Mouse (Mus musculus) small intestine, adult 2 months (tissue): ENCODE results near the gene Ppm1b. TPM values are rescaled to one million over a fixed set of nuclear protein-coding genes. Genes with fewer than 3 reads are reported as not detected.

Source experiments
- H3K27ac ChIP-seq: fragments of 200-500 bp; 2 replicates; pipeline ENCODE4 v1.5.1; 2012; ENCODE audit warnings: low read depth, low read length, control low read depth, inconsistent platforms; ENCODE audit not compliant: insufficient read depth
- H3K27me3 ChIP-seq: fragments of 200-500 bp; 2 replicates; pipeline ENCODE4 v1.6.1; 2012; ENCODE audit warnings: mild to moderate bottlenecking, moderate library complexity, low read length, inconsistent platforms; ENCODE audit not compliant: control insufficient read depth, insufficient read depth
- H3K36me3 ChIP-seq: fragments of 200-500 bp; 2 replicates; pipeline ENCODE4 v1.6.1; 2012; ENCODE audit warnings: mild to moderate bottlenecking, low read length, control low read depth, inconsistent platforms; ENCODE audit not compliant: control insufficient read depth, insufficient read depth
- H3K4me1 ChIP-seq: fragments of 200-500 bp; 2 replicates; pipeline ENCODE4 v1.6.1; 2012; ENCODE audit warnings: low read length, inconsistent platforms, mixed read lengths; ENCODE audit not compliant: control insufficient read depth, insufficient read depth, insufficient read length
- H3K4me3 ChIP-seq: fragments of 200-500 bp; 2 replicates; pipeline ENCODE4 v1.5.1; 2012; ENCODE audit warnings: low read depth, mild to moderate bottlenecking, control low read depth, inconsistent platforms, low read length, moderate library complexity
- CTCF ChIP-seq: fragments of 200-500 bp; IDR thresholded peaks from 2 replicates; pipeline ENCODE4 v1.5.1; 2012; ENCODE audit warnings: low read depth, mild to moderate bottlenecking, control low read depth, inconsistent platforms, low read length, moderate library complexity, mixed read lengths; ENCODE audit not compliant: insufficient replicate concordance, insufficient read length; ENCODE audit errors: extremely low read depth
- POLR2A ChIP-seq: fragments of 200-500 bp; IDR thresholded peaks from 2 replicates; pipeline ENCODE4 v1.6.1; 2012; ENCODE audit warnings: low read depth, mild to moderate bottlenecking, control low read depth, inconsistent platforms, low read length, moderate library complexity
- WGBS: fragments of 180-500 bp; shearing (Covaris S2); methylation state at CpG from one replicate; pipeline ENCODE4 v1.1.7; 2018; 5-methylcytosine and 5-hydroxymethylcytosine counted together
- polyA plus RNA-seq: library from polyadenylated mRNA; depleted of rRNA; stranded (reverse); fragments of >200 nt; gene quantifications from 2 replicates; pipeline ENCODE4 v1.2.3, GENCODE M21; 2012

Ppm1b gene
- polyA plus RNA-seq, 1 experiment, result 17.6 TPM

DNA sequence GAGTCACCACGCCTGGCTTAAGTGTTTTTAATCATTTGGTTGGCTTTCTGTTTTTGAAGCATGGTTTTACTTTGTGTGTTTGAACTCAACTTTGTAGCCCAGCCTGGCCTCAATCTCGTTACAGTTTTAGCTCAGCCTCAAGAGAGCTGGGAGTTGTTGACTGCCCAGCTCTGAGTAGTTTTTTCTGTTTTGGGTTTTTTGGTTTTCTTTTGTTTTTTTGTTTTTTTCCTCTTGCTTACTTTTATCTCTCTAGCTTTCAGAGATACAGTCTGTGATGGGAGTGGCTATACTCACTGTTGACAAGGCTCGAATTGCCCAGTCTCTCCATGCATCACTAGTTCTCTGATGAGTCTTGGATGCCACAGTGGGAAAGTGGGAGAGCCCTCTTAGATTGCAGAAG lies 63.8 kb downstream of the Ppm1b start:
- WGBS, result 82% methylated on average over 3 of the region's 3 CpGs
- Histone ChIP-seq H3K36me3 (0 out of 2 replicates have a peak, but pooled peaks cover 1% of the 10 kb centered on the region), H3K27me3 (no peaks in the 10 kb centered on the region)

DNA sequence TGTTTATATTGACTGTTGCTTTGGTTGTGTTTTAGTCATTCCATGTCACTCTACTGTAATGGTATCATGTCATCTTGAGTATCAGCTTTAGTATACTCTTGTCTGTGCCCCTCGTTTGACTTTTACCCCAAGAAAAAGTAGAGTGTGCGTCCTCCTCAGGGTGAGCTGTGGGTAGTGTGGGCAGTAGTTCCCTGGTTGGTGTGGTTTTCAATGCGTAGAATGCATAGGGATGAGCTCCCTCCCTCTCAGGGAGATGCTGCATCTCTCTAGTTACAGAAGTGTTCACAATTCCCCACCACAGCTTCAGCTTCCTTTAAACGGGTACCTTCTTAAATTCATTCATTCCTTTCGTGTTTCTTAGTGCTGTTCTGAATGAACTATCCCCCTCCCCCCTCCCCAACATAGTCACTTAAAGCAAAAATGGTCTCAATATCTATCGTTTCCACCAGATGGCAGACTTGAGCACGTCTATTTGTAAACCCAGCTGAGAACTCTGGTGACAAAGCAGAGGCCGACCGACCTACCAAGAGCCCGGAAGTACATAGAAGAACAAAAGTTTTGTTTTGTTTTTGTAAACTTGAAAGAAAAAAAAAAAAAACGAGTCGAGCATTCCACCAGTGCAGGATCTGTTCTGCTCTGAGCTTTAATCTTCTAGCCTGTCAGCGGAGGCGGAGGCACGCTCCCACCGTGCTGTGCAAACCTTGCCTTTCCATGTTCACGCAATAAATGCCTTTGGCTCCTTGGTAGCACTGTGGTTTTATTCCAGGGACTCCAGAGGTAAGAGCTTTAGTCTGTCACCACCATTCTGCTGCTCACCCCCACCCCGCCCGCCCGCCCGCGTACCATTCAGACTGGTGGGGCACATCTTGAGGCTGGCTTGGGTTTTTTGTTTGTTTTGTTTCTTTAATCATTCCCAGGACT lies 67.0 kb downstream of the Ppm1b start:
- H3K27ac ChIP-seq, result peak overlapping the region; percentile 48; the same call in 1 of the 2 replicates
- 26% methylated on average over 22 of the region's 22 CpGs for WGBS
- TF ChIP-seq CTCF (peak; percentile 53; the same call in 1 of the 2 replicates), POLR2A (no peak; the same call in 1 of the 2 replicates)

More for the DNA sequence above, 63.8 kb downstream of the Ppm1b start:
- Histone ChIP-seq H3K27ac (no peak overlapping the region), H3K4me1 (peaks cover 9% of the 10 kb centered on the region), H3K4me3 (no peak overlapping the region)
- no peak for TF ChIP-seq CTCF
- TF ChIP-seq POLR2A, result no peak

DNA sequence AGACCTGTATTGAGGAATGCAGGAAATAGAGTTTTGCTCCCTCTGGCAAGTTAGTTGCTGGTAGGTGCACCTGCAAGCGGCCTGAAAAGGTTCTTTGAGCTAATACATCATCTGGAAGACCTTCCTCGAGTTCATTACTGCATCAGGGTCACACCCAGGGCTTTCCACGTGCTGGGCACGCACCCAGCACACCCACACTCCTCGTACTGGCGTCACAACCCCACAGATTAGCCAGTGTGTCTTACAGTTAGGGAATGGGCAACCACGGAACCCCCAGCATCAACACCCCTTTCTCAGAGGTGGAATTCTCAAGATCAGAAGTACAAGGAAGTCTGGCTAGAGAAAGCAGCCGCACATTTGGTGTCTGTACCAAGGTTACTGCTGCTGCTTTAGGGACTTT lies 67.7 kb downstream of the Ppm1b start:
- H3K36me3 ChIP-seq, result no peaks in the 10 kb centered on the region
- 42% methylated on average over 8 of the region's 8 CpGs for WGBS
- TF ChIP-seq POLR2A (no peak), CTCF (no peak)

More for the DNA sequence above, 67.0 kb downstream of the Ppm1b start:
- peaks cover 15% of the 10 kb centered on the region for H3K4me1 ChIP-seq
- no peaks in the 10 kb centered on the region for H3K36me3 ChIP-seq
- H3K4me3 ChIP-seq, result peak overlapping the region; percentile 46
- no peaks in the 10 kb centered on the region for H3K27me3 ChIP-seq

DNA sequence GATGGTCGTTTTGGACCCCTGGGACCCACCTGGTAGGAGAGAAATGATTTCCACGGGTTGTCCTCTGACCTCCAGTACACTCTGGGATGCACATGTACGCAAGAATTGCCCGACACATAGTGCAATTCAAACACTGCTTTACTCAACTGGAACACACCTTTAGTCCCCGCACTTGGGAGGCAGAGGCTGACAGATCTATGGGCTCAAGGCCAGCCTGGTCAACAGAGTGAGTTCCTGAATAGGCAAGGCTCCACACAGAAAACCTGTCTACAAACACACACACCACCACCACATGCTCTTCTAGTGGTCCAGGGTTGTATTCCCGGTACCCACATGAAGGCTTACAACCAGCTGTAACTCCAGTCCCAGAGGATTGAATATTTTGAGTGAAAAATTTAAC lies 68.6 kb downstream of the Ppm1b start:
- H3K4me3 ChIP-seq, result no peak overlapping the region
- no peak for TF ChIP-seq CTCF
- no peaks in the 10 kb centered on the region for H3K36me3 ChIP-seq
- no peaks in the 10 kb centered on the region for H3K27me3 ChIP-seq
- 72% methylated on average over 6 of the region's 6 CpGs for WGBS
- H3K27ac ChIP-seq, result no peak overlapping the region
- H3K4me1 ChIP-seq, result peaks cover 15% of the 10 kb centered on the region

More for the DNA sequence above, 67.7 kb downstream of the Ppm1b start:
- Histone ChIP-seq H3K4me3 (no peak overlapping the region), H3K27me3 (no peaks in the 10 kb centered on the region), H3K27ac (no peak overlapping the region), H3K4me1 (peaks cover 15% of the 10 kb centered on the region)

DNA sequence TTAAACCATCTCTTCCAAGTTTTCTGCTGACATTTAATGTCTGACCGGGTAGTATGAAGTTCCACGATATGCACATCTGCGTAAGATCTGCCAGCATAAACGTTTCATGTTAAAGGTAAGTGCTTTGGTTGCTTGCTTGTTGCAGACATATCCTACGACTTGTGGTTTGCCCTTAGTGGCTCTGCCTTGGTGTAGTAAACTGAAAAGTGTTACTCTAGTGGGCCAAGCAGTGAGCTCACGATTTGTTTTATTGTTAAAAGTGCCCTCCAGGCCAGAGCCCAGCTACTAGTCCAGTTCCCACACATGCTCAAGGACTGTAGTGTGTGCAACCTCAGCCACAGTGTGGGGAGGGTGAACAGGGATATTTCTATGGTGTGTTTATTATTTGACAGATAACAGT lies 69.9 kb downstream of the Ppm1b start:
- TF ChIP-seq POLR2A (no peak), CTCF (no peak)
- H3K4me3 ChIP-seq, result no peak overlapping the region
- peaks cover 15% of the 10 kb centered on the region for H3K4me1 ChIP-seq
- H3K36me3 ChIP-seq, result no peaks in the 10 kb centered on the region
- WGBS, result 58% methylated on average over 6 of the region's 6 CpGs
- H3K27me3 ChIP-seq, result no peaks in the 10 kb centered on the region
- H3K27ac ChIP-seq, result no peak overlapping the region

DNA sequence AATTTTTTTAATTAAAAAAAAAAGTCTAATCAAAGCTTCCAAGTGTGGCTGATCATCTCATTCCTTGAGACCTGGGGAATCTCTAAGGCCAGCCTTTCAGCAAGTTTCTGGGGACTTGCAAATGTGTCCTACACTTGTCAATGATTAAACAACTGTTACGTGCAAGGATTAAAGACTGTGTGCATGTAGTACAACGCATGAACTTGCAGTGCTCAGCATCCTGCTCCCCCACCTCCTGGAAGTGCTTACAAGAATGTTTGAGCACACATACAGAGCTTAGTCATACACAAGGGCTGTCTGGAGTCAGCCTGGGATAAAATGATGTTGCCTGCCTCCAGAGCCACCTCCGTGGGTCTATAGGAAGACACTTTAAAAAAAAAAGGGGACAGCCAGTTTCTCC lies 70.7 kb downstream of the Ppm1b start:
- 22% methylated on average over 3 of the region's 3 CpGs for WGBS
- peaks cover 15% of the 10 kb centered on the region for H3K4me1 ChIP-seq
- H3K36me3 ChIP-seq, result 0 out of 2 replicates have a peak, but pooled peaks cover 2% of the 10 kb centered on the region
- no peaks in the 10 kb centered on the region for H3K27me3 ChIP-seq
- no peak overlapping the region for H3K4me3 ChIP-seq
- TF ChIP-seq POLR2A (no peak), CTCF (no peak)
- H3K27ac ChIP-seq, result no peak overlapping the region

DNA sequence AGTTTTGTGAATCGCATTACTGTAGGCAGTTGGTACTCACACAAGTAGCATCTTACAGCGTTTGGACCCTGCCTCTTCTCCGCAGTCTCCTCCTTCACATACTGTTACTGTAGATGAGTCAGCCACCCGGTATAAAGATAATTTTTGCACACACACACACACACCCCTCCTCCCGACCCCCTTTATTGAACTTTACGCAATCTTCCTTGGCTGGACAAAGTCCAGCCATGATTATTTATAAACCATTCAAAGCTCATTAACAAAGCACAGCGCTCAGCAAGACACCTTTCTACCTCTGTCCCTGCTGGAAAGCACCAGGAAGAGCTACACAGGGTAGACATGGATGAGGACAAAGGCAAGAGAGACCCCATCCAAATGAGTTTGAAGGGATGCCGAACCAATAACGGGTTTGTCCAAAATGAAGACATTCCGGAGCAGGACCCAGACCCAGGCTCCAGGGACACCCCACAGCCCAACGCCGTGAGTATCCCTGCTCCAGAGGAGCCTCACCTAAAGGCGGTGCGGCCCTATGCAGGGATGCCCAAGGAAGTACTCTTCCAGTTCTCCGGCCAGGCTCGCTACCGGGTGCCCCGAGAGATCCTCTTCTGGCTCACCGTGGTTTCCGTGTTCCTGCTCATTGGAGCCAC lies 71.7 kb downstream of the Ppm1b start, which contains the start of gene Slc3a1:
Slc3a1 (plus strand) TSS at position 284 of the 647 bp plus-strand sequence.
- H3K36me3 ChIP-seq, result peaks cover 5% of the 10 kb centered on the region; the same call in 1 of the 2 replicates
- H3K27ac ChIP-seq, result peak within 1 kb of the TSS; percentile 94
- peak within 1 kb of the TSS; percentile 65 for H3K4me3 ChIP-seq
- peaks cover 18% of the 10 kb centered on the region for H3K4me1 ChIP-seq
- peak; percentile 5; the same call in 1 of the 2 replicates for TF ChIP-seq CTCF
- TF ChIP-seq POLR2A, result peak; percentile 64; the same call in 1 of the 2 replicates
- whole genome bisulfite sequencing, result 31% methylated on average over 20 of the region's 20 CpGs
- no peaks in the 10 kb centered on the region for H3K27me3 ChIP-seq
